Mouse (Mus musculus) fat pad, adult 2 months (tissue): ENCODE results near the gene Ak4.

Source experiments
- DNase-seq: peaks from one replicate; pipeline ENCODE4 v3.0.0-alpha.2; 2011; ENCODE audit warnings: low read depth, low spot score; ENCODE audit errors: extremely low read depth

Ak4 gene

GRCm38 (mm10) chr4:101508851-101509577 lies 89.9 kb downstream of the Ak4 start:
- no peak for DNase-seq

GRCm38 (mm10) chr4:101510111-101510903 lies 91.2 kb downstream of the Ak4 start:
- no peak for DNase-seq

DNA sequence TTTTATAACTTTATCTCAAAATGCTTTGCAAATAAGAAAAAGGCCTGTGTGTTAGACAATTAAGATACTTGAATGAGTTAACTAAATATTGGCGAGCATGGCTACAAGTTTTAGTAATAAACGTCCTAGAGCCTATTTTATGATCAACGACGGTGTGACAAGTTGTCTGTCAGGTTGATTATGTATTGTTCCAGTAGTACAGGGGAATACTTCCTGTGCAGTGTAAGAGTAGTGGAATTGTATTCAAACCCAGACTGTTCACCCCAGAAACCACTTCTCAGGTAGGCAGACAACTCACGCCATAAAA lies 91.8 kb downstream of the Ak4 start:
- DNase-seq = no peak

- DNase-seq = no peak
Measured at GRCm38 (mm10) chr4:101511768-101512521, 92.9 kb downstream of the Ak4 start.

GRCm38 (mm10) chr4:101513251-101513650 lies 94.2 kb downstream of the Ak4 start:
- DNase-seq = no peak

GRCm38 (mm10) chr4:101515853-101516252 lies 96.8 kb downstream of the Ak4 start:
- DNase-seq = no peak
